Mouse (Mus musculus): Measurements from ENCODE around the gene Vash1.

Gene Vash1

DNA sequence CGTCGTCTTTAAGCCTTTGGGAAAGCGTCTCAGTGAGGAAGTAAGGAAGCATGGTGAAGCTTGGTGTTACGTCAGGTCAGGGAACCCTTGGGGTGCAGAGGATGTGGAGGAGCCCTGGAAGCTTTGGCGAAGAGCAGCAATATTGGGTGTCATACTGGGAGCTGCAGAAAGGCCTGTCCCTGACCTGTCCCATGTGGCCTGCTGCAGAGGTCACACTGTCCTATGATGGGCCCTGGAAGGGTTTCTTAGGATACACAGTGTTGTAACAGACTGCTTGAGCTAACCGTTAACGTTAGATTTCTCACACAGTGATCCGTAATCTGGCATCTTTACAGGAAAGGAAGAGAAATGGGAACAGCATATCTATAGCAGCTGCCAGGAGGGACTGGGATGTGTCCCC is 3.7 kb downstream of the Vash1 start:
- DNase-seq (ENCODE audit: low read depth, low spot score) = no peak

DNA sequence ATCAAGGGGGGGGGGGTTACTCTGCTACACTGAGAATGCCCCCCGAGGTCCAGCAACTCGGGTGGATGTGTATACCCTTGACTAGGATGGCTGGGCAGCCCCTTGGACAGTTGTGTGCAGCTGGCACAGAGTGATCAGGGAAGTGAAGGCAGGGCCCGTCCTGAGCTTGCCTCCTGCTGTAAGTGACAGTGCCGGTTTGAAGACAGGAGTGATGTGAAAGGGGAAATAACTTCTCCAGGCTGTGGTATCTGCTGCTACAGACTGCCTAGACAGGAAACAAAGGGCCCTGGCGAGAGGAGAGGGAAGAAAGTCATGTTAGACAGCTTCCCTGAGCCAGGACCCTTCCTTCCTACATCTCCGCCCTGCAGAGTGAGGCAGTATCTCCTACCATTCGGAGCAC is 5.2 kb downstream of the Vash1 start:
- DNase-seq (ENCODE audit: low read depth, low spot score) = no peak

DNA sequence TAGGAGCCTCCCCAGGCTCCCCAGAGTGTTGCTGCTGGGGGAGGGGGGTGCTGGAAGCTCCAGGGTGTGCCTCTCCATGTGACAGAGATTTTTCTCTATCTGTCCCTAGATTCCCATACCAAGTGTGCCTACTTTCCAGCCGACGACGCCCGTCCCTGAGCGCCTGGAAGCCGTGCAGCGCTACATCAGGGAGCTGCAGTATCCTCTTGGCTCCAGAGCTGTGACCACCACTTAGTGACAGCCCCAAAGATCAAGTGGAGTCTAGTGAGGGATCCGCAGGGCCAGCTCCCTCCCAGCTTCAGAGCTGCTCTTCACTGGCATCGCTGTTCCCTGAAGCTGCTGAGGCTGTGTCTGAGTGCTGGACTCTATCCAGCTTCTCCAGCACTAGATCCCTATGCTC is 6.8 kb downstream of the Vash1 start:
- DNase-seq (ENCODE audit: low read depth, low spot score) = no peak

DNA sequence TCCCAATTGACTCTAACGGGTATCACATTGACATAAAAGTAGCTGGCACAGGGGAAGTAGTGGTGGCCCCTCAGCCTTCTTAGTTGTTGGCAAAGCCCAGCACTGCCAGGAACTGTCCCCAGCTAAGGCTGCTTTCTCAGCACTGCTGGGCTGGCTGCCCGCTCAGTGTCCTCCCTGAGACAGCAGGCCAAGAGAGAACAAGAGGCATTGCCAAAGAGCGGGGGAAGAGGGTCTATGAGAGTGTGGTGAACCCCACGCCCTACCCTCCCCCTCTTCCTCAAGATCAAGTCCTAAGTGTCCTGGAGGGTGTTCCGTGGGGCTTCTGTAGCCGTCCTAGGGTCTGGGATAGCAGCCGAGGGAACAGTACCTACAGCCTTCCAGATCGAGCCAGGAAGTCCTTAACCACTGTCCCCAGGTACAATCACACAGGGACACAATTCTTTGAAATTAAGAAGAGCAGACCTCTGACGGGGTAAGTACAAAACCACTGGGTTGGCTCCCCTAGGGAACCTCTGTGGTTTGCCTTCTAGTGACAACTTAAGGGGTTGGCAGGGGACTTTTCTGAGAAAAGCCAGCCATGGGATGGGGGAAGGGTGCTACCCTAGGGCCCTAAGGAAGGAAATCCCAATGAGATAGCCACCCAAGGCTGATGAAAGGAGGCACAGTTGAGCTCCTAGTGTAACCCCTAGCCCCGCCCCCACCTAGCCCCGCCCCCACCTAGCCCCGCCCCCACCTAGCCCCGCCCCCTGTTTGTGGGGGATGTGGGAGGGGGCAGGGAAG is 8.2 kb downstream of the Vash1 start:
- DNase-seq (ENCODE audit: low read depth, low spot score) = no peak

DNA sequence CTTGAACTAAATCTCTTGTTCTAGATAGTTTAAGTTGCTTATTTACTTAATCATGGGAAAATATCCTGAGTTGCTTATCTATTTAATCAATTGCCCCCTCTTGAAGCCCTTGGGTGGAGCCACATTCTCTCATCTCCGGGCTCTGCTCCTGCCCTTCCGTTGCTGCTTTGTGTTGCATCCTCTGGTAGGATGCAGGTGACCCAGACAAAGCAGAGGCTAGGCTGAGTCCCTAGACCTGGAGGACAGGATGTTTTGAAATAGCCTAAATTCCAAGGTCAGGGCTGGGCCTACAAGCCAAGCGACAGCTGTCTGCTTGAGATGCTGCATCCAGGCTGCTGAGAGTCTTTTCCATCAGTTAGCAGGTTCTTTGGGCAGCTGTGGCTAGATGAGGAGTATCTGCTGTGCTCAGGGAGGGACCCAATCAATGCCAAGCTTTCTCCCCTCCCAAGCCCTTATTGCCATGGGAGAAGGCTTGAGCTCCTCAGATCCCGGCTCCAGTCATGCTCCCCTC is 9.0 kb downstream of the Vash1 start:
- no peak for DNase-seq (ENCODE audit: low read depth, low spot score)

DNA sequence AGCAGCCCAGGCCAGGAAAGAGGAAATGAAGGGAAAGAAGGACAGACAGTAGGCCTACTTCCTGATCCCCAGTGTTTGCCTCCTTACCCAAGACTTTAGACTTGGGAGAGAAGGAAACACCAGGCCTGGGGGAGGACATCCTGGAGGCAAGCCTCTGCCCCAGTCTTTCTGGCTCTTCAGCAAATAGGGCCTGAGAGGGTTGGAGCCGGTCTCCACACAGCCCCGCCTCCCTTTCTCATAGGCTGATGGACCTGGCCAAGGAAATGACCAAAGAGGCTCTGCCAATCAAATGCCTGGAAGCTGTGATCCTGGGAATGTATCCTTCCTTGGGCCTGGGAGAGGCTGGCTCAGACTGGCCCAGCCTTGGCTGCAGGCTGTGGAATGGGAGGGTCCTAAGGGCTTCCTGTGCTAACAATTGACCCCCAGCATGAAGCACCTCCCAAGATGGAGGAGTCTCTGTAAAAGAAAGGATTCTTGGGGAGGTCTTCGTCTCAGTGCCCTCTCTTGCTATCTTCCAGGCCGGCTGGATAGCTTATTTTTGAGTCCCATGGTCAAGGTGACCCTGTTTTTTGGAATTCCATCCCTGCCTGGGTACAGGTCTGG is 9.6 kb downstream of the Vash1 start:
- DNase-seq (ENCODE audit: low read depth, low spot score) = no peak

DNA sequence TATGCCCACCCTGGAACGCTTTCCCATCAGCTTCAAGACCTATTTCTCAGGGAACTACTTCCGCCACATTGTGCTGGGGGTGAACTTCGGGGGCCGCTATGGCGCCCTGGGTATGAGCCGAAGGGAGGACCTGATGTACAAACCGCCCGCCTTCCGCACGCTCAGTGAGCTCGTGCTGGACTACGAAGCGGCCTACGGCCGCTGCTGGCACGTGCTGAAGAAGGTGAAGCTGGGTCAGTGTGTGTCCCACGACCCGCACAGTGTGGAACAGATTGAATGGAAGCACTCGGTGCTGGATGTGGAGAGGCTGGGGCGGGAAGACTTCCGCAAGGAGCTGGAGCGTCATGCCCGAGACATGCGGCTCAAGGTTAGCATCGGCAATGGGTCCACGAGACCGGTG is 10.4 kb downstream of the Vash1 start:
- DNase-seq (ENCODE audit: low read depth, low spot score) = no peak

DNA sequence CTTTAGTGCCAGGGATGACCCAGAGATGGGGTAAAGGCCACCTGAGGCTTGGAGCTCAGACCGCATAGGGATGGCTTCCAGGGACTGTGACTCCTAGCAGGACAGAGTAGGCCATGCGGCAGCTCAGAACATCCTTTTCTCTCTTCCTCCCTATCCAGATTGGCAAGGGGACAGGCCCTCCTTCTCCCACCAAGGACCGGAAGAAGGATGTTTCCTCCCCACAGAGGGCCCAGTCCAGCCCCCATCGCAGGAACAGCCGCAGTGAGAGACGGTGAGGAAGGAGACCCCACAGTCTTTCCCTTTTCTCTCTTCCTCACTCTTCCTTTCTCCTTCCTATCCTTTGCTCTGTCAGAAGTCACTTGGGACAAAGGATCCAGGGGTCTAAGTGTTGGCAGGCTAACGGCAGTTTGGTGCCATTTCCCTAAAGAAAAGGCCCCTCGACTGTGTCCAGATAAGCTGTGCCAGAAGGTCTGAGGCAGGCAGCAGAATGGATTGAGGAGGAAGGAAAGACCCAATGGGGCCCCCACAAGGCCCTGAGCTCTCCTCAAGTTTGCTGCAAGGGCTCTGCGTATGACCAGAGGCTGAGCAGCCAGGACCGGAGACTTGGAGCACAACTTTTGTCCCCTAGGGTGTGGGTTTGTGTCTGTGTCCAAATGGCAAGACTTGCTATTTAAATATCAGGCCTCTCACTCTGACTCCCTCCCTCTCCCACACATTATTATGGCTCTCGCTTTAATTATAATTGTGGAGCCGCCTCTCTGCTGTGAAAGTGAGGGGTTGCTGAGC is 12.4 kb downstream of the Vash1 start:
- DNase-seq (ENCODE audit: low read depth, low spot score) = no peak

DNA sequence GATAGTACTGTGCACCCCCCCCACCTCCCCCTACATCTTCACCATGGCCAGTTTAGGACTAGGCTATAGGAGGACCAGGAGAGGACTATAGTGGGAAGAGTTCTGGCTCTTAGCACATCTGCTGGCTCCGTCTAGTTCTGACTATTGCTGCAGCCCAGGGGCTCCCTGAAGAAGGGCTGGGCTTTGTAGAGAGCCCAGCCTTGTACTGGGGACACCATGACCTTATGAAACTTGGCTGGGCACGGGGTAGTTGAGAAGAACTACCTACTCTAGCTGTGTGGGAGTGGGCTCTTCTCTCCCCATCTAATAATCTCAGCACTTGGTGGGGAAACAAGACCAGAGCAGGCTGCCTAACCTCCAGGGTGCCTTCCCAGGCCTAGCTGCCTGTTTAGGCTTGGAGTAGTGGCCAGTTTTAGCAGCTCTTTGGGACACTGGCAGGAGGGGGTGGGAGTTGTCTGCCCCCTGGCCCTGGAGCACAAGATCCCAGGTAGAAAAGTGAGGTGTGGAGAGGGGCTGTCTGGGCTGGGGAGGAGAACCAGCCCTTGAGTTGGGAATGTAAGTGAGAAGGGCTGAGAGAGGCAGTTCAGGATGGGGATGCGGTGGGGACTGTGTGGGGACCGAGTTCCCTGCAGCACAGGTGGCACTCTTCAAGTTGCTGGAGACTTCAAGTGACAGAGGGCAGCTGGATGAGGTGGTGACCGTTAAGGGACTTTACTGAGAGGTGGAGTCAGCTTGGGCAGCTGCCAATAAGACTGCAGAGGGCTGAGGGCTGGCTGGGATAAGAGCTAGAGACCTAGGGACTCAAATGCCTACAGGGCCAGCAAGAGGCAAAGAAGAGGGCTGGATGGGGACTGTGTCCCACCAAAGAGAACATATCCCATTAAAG is 14.2 kb downstream of the Vash1 start:
- DNase-seq (ENCODE audit: low read depth, low spot score) = no peak

DNA sequence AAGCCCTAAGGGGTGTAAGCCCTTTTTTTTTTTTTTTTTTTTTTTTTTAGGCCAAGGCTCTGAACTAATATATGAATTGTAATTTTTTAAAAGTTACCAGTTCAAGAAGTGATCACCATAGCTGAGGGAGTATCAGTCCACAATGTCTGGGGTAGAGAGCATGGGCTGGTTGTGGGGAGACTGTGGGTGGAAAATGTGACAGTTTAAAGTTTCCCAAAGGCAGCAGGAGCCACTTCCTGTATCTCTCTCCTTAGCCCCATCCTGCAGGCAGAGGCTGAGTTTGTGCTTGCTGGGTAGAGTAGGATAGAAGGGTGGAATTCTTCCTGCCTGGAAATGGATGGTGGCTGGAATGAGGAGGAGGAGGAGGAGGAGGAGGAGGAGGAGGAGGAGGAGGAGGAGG is 14.9 kb downstream of the Vash1 start:
- no peak for DNase-seq (ENCODE audit: low read depth, low spot score)

DNA sequence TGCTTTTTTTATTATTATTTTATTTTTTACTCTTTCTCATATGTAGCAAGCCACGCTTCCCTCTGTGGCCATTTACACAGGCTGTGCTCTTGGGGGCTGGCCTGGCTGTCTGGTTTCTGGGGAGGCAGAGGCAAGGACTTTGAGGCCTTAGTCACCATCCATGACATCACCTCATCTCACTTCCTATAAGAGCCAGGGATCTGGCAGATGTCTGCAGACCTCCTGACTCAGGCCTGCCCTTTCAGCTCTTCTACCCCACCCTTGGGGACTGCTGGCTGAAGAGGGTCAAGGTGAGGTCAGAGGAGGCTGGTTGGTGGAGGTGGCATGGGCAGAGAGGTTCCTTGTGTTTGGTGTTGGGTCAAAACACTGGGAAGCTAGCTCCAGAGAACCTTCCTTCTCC is 15.9 kb downstream of the Vash1 start:
- DNase-seq (ENCODE audit: low read depth, low spot score) = no peak

DNA sequence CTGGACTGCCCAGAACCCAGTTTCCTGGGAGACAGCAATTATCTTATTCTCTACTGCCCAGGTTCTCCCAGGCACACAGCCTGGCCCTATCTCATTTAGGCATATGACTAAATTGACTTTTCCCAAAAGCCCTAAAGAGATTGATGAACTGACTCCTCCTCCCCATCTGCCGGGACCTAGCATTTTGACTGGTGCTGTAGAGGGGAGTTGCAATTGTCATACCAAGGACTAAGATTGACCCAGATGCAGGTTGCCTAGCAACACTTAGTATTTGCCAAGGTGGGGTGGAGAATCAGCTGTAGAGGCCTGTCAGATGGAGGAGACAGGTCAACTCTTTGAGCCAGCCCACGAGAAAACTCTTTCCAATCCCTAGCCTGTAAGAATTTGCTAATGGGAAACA is 19.5 kb downstream of the Vash1 start:
- DNase-seq (ENCODE audit: low read depth, low spot score) = no peak

DNA sequence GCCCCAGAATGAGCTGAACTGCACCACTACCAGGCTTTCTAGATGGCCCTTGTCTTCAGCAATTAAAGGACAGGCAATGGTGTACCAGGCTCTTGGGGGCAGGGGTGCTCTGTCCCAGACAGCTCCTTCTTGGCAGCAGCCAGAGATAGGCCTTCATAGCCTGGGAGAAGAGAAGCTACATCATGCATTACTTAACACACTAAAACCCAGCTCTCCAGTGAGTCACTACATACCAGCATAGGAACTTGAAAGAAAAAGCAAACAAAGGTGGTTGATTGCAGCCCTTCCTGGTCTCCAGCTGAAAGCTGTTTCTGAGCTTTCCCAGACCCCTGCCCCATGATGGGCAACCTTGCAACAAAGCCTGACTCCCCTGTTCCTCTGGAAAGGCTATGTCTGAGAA is 20.0 kb downstream of the Vash1 start:
- no peak for DNase-seq (ENCODE audit: low read depth, low spot score)

DNA sequence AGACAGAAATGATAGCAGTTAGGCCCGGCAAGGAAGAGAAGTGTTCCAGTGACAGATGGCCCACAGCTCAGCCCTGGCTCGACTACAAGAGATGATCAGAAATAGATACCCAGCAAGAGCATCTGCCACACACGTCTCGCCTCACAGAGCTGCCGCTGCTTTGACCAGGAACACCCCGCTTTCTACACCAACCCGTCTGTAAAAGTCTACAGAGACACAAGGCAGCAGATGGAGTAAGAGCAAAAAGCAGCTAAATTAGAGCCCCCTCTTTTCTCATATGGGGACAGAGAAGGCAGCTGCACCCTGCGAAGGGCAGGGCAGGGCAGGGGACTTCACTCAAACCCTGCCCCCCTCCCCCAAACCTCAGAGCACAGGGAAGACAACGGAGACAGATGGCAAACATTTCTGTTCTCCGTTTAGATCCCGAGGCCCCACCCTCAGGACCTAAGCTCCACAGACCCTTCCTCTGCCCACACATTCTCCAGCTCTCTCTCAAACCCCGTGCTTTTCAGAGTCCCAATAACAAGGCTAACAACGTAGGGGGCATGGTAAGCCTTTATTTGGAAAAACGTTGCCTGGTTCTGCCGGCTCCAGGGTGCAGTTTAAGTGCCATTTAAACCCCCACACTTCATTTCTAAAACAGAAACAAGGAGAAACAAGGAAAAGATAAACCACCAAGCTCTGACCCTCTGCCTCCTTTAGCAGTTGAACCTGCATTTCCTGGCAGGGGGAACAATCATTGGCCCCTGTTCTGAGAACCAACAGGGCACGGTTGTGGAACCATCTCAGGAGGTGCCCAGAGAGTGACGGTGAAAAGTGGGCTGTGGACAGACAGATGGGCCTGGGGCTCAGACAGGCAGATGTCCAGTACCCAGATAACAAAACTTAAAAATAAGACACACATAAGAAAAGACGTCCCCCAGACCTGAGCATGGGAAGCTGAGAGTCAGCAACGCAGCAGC is 21.7 kb downstream of the Vash1 start:
- peak; percentile 64 for DNase-seq (ENCODE audit: low read depth, low spot score)

DNA sequence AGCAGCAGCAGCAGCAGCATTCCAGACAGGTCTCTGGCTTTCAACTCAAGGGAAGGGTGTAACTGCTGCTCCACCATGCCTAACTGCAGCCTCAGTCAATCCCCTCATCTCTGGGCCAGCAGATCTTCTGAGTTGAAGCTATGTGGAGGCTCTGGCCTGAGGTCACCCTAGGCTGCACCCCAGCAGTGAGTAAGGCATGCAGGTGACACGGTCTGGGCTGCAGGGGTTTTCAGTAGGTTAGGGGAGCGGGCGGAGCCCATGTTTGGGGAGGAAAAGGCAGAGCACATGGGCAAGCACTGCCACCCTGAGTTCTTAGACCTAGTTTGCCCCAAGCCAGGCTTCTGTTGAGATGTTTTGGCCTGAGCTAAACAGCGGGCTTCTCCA is 22.4 kb downstream of the Vash1 start:
- DNase-seq (ENCODE audit: low read depth, low spot score) = no peak

DNA sequence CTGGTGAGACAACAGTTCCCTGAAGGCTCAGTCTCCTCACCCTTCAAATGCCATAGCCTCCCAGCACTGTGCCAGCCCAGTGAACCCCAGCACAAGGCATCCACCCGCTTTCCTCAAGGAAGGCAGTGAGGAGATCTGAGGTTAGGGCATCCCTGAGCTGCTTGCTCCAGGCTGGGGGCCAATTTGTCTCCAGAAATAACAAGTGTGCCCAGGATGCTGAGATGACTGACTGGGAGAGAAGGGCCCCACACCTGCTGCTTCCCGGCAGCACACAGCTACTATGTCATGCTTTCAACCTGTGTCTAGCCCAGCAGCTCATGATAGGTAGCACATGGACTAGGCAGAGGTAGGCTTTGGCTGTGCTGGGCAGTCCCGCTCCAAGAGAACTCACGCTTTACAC is 23.0 kb downstream of the Vash1 start:
- no peak for DNase-seq (ENCODE audit: low read depth, low spot score)

DNA sequence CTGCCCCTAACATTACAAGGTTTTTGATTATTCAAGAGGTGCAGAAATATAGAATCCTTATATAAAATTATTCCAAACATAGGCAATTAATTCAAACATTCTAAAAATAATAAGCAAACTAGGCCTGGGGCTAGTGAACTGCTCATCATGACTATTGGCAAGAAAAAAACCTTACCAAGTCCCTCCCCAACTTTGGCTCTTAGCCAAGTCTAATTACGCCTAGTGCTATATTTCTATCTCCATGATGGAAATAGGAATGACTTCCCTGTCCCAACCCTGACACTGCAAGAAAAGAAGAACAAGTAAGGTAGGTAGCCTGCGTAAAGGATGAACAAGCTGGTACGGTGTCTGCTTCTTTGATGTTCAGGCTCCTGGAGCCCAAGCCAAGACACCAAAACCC is 24.2 kb downstream of the Vash1 start:
- DNase-seq (ENCODE audit: low read depth, low spot score) = no peak

DNA sequence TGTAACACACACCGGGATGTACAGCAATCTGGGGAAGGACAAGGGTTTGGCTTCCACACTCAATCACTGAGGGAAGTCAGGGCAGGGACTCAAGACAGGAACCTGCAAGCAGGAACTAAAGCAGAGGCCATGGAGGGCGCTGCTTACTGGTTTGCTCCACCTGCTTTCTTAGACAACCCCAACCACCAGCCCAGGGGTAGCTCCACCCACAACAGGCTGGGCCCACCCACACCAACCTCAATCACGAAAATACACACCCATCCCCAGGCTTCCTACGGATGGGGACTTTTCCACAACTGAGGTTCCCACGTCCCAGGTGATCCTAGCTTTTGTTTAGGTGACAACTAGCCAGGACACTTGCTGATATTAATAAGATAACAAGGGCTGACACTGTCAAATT is 27.3 kb downstream of the Vash1 start:
- no peak for DNase-seq (ENCODE audit: low read depth, low spot score)

DNA sequence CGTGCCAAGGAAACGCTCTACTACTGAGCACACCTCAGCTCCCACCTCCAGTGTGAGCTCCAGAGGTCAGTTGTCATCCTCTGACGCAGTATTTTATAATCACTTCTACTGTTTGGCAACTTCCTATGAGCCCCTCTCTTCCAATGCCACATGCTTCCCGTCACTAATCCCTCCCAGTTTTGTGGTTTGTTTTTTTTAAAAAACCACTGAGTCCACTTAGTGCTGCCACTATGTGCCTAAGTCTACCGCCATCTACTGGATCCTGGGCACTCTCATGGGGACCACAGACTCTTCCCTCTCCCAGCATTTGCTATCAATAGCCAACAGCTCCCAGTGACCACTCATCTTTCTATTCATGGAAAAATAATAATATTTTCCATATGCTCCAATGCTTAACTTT is 35.5 kb downstream of the Vash1 start:
- no peak for DNase-seq (ENCODE audit: low read depth, low spot score)

DNA sequence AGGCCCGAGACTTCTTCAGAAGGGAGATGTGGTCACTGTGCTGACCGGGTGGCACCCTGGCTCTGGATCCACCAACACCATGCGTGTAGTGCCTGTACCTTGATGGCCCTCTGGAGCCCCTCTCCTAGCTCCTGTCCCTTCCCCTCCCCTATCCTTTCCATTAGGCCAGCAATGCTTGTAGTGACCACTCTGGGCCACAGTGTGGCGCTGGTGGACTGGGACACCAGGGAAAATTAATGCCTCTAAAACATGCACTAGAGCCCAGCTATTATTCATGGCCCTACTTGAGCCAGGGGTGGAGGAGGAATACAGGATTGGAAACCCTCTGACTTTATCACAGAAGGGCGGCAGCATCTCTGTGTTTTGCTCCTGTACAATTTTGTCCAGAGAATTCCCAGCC is 36.9 kb downstream of the Vash1 start:
- DNase-seq (ENCODE audit: low read depth, low spot score) = no peak

DNA sequence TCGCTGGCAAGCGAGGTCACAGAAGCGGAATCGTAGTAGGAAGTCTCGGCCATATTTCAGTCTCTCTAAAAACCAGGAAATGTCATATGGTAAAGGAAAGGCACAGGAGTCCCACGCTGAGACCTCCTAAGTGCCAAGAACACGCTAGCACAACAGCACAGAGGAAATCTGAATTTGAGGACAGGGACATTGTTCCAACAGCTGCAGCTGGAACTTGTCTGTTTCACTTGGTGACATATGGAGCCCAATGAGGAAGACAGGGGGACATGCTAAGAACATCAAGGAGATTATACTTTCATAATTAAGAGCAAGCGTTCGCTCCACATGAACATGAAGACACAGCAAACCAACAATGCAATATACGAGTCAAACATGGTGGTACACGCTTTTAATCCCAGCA is 38.5 kb downstream of the Vash1 start:
- no peak for DNase-seq (ENCODE audit: low read depth, low spot score)

All from brain, embryonic 18.5 days (tissue).